Mouse (Mus musculus): ENCODE results near the gene Grin3b.

The Grin3b gene

DNA sequence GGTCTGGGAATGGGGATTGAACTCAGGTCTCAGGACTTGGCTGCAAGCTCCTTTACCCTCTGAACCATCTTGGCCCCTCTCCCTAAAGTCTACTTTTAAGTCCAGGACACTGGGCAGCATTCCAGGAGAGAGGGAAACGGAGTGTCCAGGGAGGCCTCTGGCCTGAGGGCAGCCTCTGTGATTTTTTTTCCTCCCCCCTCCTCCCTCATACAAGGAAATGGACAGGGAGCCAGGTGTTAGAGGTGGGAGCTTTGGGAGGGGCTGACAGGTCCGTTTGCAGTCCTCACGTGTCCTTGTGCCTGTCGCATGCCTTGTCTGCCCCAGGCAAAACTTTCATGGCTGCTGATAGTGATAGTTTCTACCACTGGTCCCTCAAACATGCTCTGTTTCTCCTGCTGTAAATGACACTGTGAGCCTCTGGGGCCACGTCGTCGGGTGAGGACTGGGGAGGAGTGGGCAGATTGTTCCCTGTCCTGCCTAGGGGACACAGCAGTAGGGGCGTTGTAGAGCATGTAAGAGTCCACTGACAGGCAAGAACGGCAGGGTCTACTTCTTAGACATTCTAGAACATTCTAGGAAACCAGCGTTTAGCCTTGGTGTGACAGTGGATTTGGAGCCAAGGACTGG, 34.1 kb upstream of the Grin3b start:
- WGBS, result 60% methylated on average over 10 of the region's 10 CpGs

GRCm38 (mm10) chr10:79936911-79937441, 33.5 kb upstream of the Grin3b start:
- 41% methylated on average over 27 of the region's 27 CpGs for WGBS

GRCm38 (mm10) chr10:79937775-79938526, 32.6 kb upstream of the Grin3b start:
- 83% methylated on average over 11 of the region's 11 CpGs for WGBS

GRCm38 (mm10) chr10:79940749-79941148, 29.8 kb upstream of the Grin3b start:
- 73% methylated on average over 7 of the region's 7 CpGs for WGBS

- WGBS, result 94% methylated on average over 1 of the region's 1 CpGs
These were observed 27.5 kb upstream of the Grin3b start for GRCm38 (mm10) chr10:79942988-79943387.

DNA sequence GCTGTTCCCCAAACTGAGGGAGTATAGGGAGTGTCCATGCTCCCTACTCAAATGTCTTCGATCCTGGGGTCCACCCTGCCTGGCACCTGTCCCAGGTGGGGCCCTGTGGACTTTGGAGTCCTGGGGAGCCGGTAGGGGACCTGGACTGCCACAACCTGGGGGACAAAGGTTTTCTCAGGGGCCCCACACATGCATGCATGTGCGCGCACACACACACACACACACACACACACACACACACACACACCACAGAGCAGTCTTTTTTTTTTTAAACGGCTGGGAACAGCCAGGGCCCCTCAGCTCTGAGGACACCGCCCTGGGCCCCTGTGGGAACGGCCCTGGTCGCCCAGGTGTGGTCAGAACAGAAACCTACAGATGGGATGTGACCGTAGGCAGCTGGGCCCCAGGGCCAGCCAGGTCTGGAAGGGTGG, 27.0 kb upstream of the Grin3b start:
- WGBS, result 81% methylated on average over 9 of the region's 9 CpGs

GRCm38 (mm10) chr10:79945507-79946234, 24.8 kb upstream of the Grin3b start:
- 67% methylated on average over 16 of the region's 16 CpGs for WGBS

DNA sequence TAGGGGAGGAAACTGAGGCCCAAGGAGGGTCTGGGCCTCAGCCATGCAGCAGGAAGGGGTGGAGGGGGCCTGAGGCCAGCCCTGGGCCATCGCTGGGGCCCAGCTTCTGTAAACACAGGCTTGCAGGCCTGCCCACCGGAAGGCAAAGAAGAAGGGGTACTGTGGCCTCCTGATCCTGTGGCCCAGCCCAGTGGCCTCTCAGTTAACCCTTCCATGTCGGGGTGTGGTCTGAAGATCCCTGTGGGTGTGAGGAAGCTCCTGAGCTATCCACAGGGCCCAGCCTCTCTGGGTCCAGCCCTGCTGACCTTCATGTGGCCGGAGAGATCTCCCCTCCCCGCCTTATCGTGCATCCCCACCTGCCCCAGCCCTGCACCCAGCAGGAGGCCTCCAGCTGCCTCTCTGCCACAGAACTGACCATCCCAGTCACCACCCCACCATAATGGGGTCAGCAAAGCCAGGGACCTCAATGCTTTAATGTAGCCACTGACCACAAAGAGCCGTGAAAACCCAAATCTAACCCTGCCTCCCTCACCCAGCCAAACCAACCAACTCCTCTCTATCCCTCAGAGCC, 23.7 kb upstream of the Grin3b start:
- WGBS, result 57% methylated on average over 7 of the region's 7 CpGs

DNA sequence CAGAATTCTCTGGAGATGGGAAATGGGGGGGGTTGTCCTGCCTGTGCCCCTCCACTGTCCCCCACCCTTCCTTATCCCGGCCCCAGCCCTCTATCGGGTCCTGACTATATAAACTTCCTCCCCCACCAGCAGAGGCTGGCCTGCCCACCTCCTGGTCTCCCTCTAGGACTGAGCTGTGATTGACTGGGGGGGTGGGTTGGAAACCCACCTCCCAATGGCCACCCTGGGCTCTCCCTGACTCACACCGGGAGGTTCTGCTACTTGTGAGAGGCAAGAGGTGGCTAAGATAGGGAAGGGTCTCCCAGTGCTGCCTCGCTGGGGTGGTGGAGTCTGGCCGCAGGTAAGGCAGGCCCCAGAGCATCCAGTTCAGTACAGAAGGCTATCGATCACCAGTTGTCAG, 23.0 kb upstream of the Grin3b start:
- WGBS, result 87% methylated on average over 6 of the region's 6 CpGs

DNA sequence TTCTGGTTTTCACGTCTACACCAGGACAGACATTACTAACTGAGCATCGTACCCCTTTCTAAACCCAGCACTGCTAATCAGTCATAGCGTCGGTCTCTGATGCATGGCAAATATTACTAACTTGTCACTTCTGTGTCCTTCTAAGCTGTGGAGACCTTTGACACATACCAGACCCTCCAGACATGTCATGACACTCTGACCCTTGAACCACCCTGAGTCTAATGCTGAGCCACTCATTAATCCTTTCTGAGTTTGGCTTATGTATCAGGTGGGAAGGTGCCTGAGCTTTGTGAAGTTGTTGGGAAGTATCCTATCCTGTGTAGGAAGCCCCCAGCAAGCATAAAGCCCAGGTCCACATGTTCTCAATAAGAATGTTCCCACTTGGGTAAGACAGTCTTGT, 20.6 kb upstream of the Grin3b start:
- 92% methylated on average over 4 of the region's 4 CpGs for WGBS

- WGBS, result 87% methylated on average over 18 of the region's 18 CpGs
These were observed 19.9 kb upstream of the Grin3b start for GRCm38 (mm10) chr10:79950661-79951060.

GRCm38 (mm10) chr10:79953946-79954345, 16.6 kb upstream of the Grin3b start:
- 84% methylated on average over 6 of the region's 6 CpGs for WGBS

DNA sequence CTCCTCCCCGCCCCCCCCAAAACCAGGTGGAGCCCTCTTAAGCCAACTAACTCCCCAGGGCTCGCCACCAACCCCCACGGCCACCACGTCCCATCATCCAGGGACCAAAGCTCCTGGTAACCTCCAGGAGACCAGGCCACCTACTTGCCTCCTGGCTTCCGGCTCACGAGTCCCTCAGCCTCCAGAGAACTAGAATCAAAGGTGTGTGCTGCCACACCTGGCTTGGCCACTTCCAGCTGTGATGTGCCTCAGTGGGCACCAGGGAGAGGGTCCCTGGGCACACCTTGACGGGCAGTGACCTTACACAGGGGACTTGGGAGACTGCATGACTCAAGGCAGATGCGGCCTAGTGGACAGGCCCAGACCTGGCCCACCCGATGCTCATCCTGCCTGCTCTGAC, 14.8 kb upstream of the Grin3b start:
- WGBS, result 86% methylated on average over 9 of the region's 9 CpGs

DNA sequence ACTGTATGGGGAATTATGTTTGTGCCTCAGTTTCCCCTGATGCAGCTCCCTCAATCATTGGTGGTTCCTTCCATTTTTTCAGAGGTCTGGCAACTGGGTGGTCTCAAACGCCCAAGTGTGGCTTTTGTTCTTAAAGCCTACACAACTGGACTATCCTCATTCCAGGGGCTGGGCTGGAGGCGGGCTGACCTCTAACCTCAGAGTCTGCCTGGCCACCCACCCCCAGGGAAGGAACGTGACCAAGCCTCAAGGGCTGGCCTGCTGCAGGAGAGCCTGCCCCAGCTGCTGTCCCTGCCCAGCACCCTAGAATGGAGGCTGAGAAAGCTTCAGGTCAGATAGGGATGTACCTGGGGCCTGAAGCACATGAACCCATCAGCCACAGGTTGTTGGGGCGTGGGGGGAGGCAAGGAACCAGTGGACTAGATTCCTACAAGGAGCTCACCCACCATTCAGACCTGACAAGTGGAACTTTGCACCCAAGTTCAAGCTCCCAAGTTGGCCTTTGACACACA, 13.8 kb upstream of the Grin3b start:
- WGBS, result 47% methylated on average over 4 of the region's 4 CpGs

- WGBS, result 16% methylated on average over 21 of the region's 21 CpGs
These were observed 12.2 kb upstream of the Grin3b start for GRCm38 (mm10) chr10:79958140-79958816.

- 15% methylated on average over 10 of the region's 10 CpGs for WGBS
These were observed 11.1 kb upstream of the Grin3b start for GRCm38 (mm10) chr10:79959412-79959811.

- WGBS, result under 1% methylated on average over 61 of the region's 61 CpGs
These were observed 10.5 kb upstream of the Grin3b start, which contains the start of gene Wdr18 for GRCm38 (mm10) chr10:79959847-79960601. Gene Wdr18, plus strand, starts transcription at chr10:79960152.

DNA sequence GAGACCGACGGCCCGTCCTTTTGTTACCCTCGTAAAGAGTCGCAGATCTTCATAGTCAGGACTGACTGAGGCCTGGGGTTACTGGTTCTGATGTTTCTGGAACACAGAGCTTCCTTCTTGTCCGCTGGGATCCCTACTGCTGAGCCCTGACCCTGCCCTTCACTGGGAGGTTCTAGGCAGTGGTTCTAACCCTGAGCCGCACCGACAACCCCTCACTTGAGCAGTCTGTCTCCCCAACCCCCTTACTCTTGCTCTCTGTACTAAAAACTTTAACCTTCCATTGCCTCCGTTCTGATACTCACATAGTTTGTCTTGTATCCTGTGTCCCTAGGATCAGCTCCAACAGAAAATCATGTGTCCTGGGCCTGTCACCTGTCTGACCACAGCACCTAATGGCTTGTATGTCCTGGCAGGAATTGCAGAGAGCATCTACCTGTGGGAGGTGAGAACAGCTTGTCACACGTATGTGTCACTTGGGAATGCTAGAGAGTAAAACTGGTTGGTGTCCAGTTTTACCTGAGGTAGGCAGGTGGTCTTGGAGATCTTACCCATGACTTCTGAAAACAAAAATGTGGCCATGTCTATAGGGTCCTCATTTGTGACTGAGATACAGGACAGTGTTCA, 9.7 kb upstream of the Grin3b start:
- WGBS, result 12% methylated on average over 10 of the region's 10 CpGs

DNA sequence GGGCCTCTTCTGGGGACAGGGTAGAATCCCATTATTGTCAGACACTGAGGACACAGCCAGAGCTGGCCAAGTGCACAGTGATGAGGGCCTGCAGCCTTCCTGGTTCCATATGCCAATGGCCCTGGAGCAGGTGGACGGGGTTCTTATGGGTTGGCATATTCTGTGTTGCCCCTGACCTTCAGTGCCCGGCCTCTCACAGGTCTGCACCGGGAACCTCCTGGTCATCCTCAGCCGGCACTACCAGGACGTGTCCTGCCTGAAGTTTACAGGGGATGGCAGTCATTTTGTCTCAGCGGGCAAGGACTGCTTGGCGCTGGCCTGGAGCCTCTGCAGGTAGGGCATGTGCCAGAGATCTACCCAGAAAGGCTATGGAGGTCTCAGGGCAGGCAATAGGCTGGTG, 5.8 kb upstream of the Grin3b start:
- 95% methylated on average over 7 of the region's 7 CpGs for WGBS

DNA sequence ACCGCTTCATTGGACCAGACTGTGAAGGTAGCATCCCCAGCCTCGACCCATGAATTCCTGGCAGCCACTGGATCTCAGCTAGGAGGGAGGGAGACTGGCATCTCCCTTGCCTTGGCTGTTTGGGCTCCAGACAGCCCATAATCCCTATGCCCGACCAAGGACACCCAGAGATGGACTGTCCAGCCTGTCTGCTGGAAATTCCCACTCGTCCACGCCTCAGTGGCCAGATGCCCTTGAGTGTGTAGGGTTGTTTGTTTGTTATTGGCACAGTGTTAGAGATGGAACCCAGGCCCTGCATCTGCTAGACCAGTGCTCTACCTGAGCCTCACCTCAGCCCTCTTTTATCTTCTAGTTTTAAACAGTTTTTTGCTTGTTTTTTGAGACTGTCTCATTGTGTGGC, 5.2 kb upstream of the Grin3b start:
- 87% methylated on average over 5 of the region's 5 CpGs for WGBS

All from cerebral cortex, adult 2 months (tissue).